Mouse (Mus musculus): Measurements from ENCODE around the gene Zfp316. TPM values are rescaled to one million over a fixed set of nuclear protein-coding genes. Genes with fewer than 3 reads are reported as not detected.

The Zfp316 gene
- polyA plus RNA-seq, 1 experiment from 2014 or later = 0.75 TPM

DNA sequence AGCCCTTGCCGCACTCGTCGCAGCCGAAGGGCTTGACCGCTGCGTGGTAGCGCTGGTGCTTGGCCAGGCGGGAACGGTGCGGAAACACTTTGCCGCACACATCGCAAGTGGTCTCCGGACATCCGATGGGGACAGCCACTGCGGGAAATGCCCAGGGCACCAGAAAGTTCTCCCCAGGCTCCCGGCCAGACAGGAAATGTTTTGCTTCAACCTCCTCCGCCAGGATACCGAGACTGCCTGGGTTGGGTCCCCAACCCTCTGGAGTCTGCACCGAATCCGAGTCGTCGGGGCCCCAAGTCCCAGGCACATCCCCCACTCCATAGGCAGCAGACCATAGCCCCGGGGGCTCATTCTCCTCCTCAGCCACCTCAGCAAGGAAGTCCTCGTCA is 14.7 kb downstream of the Zfp316 start:
- Histone ChIP-seq H3K36me3 (ENCODE audit: control insufficient read depth, insufficient read depth, low read length) (no peaks in the 10 kb centered on the region), H3K4me1 (replicated peaks; ENCODE audit: control insufficient read depth, insufficient read depth, low read length) (peaks cover 5% of the 10 kb centered on the region), H3K9me3 (ENCODE audit: control insufficient read depth, low read length) (no peaks in the 10 kb centered on the region), H3K4me2 (no peak overlapping the region), H3K27me3 (replicated peaks; ENCODE audit: control insufficient read depth, insufficient read depth, low read length) (peaks cover 78% of the 10 kb centered on the region), H3K4me3 (ENCODE audit: low read depth, low read length) (no peak overlapping the region), H3K9ac (ENCODE audit: low read depth, low read length) (no peak overlapping the region), H3K27ac (ENCODE audit: low read depth, low read length) (no peak overlapping the region)
- ATAC-seq (replicated peaks; ENCODE audit: low FRiP score) (no peak), DNase-seq (ENCODE audit: low spot score) (no peak)
- WGBS = 13% methylated on average over 24 of the region's 24 CpGs

DNA sequence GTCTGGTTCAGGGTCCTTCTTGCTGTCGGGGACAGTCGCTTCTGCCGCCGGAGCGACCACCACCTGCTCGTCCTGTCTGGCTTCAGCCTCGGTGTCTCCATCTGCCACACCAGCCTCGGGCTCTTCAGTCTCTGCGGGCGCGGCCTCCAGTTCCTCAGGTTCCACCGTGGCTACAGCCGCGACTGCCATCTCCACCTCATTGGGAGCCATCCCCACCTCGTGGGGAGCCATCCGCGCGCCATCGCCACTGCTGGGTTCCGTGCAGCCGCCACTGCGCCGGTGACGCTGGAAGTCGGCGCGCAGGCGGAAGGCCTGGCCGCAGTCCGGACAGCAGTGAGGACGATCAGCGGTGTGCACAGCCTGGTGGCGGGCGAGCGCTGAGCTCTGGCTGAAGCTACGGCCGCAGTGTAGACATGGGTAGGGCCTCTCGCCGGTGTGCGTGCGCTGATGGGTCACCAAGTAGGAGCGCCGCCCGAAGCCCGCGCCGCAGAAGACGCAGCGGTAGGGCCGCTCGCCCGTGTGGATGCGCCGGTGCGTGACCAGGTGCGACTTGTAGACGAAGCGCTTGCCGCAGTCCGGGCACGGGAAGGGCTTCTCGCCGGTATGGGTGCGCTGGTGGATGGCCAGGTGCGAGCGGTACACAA is 15.2 kb downstream of the Zfp316 start:
- Histone ChIP-seq H3K9ac (ENCODE audit: low read depth, low read length) (no peak overlapping the region), H3K9me3 (ENCODE audit: control insufficient read depth, low read length) (no peaks in the 10 kb centered on the region), H3K4me3 (ENCODE audit: low read depth, low read length) (peak overlapping the region; percentile 41; the same call in 1 of the 2 replicates), H3K27me3 (replicated peaks; ENCODE audit: control insufficient read depth, insufficient read depth, low read length) (peaks cover 78% of the 10 kb centered on the region), H3K4me1 (replicated peaks; ENCODE audit: control insufficient read depth, insufficient read depth, low read length) (peaks cover 5% of the 10 kb centered on the region), H3K27ac (ENCODE audit: low read depth, low read length) (no peak overlapping the region), H3K4me2 (peak overlapping the region; percentile 27; the same call in 1 of the 2 replicates), H3K36me3 (ENCODE audit: control insufficient read depth, insufficient read depth, low read length) (no peaks in the 10 kb centered on the region)
- DNase-seq (ENCODE audit: low spot score) = peak; percentile 52
- 5% methylated on average over 66 of the region's 66 CpGs for WGBS
- no peak for ATAC-seq (replicated peaks; ENCODE audit: low FRiP score)

DNA sequence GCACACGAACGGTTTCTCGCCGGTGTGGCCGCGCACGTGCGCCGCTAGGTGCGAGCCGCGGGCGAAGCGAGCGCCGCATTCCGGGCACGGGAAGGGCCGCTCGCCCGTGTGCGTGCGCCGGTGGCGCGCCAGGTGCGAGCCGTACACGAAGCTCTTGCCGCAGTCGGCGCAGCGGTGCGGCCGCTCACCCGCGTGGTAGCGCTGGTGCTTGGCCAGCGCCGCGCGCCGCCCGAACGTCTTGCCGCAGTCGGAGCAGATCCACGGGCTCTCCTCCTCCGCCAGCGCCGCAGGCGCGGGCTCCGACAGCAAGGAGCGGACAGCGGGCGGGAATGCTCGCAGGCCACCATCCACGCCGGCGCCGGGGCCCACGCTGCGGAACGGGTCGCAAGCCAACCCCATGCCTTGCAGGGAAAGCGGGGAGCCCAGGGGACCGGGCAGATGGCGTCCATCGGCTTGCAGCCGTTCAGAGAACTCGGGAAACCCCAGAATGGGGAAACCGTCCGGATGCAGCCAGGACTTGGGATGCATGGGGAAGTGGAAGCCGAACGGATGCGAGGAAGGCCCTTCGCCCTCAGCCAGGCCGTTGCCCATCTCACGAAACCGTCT is 15.8 kb downstream of the Zfp316 start:
- Histone ChIP-seq H3K27ac (ENCODE audit: low read depth, low read length) (no peak overlapping the region), H3K4me3 (ENCODE audit: low read depth, low read length) (peak overlapping the region; percentile 41), H3K36me3 (ENCODE audit: control insufficient read depth, insufficient read depth, low read length) (no peaks in the 10 kb centered on the region), H3K9me3 (ENCODE audit: control insufficient read depth, low read length) (no peaks in the 10 kb centered on the region), H3K9ac (ENCODE audit: low read depth, low read length) (no peak overlapping the region), H3K4me2 (peak overlapping the region; percentile 63), H3K27me3 (replicated peaks; ENCODE audit: control insufficient read depth, insufficient read depth, low read length) (peaks cover 78% of the 10 kb centered on the region), H3K4me1 (replicated peaks; ENCODE audit: control insufficient read depth, insufficient read depth, low read length) (peaks cover 5% of the 10 kb centered on the region)
- DNase-seq (ENCODE audit: low spot score) = no peak
- 5% methylated on average over 81 of the region's 81 CpGs for WGBS
- ATAC-seq (replicated peaks; ENCODE audit: low FRiP score) = 0 out of 2 replicates have a peak, but pooled peaks have one; percentile 22

DNA sequence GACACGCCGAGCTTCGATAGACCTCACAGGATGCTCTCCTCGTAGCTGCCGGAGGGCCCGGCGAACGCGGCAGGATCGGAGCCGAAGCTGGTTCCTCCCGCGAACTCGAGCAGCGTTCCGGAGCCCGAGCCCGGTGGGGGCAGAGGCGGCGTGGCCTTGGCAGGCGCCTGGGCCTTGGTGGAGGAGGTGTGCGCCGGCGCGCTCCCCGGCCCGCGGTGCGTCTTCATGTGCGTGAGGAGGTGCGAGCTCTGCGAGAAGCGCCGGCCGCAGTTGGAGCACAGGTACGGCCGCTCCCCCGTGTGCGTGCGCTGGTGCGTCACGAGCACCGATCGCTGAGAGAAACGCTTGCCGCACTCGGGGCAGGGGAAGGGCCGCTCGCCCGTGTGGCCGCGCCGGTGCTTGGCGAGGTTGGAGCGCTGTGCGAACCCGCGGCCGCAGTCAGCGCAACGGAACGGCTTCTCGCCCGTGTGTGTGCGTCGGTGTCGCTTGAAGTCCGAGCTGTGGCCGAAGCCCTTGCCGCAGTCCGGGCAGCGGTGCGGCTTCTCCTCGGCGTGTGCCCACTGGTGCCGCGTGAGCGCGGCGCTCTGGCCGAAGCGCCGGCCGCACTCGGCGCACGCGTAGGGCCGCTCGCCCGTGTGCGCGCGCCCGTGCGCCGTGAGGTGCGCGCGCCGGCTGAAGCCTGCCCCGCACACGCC is 16.5 kb downstream of the Zfp316 start:
- H3K9me3 ChIP-seq (ENCODE audit: control insufficient read depth, low read length) = no peaks in the 10 kb centered on the region
- H3K27ac ChIP-seq (ENCODE audit: low read depth, low read length) = no peak overlapping the region
- WGBS = 3% methylated on average over 103 of the region's 103 CpGs
- peaks cover 75% of the 10 kb centered on the region for H3K27me3 ChIP-seq (replicated peaks; ENCODE audit: control insufficient read depth, insufficient read depth, low read length)
- peak overlapping the region; percentile 63 for H3K4me2 ChIP-seq
- no peaks in the 10 kb centered on the region for H3K36me3 ChIP-seq (ENCODE audit: control insufficient read depth, insufficient read depth, low read length)
- H3K4me1 ChIP-seq (replicated peaks; ENCODE audit: control insufficient read depth, insufficient read depth, low read length) = peaks cover 5% of the 10 kb centered on the region
- no peak overlapping the region for H3K9ac ChIP-seq (ENCODE audit: low read depth, low read length)
- ATAC-seq (replicated peaks; ENCODE audit: low FRiP score) (no peak), DNase-seq (ENCODE audit: low spot score) (peak; percentile 56)
- H3K4me3 ChIP-seq (ENCODE audit: low read depth, low read length) = peak overlapping the region; percentile 41

DNA sequence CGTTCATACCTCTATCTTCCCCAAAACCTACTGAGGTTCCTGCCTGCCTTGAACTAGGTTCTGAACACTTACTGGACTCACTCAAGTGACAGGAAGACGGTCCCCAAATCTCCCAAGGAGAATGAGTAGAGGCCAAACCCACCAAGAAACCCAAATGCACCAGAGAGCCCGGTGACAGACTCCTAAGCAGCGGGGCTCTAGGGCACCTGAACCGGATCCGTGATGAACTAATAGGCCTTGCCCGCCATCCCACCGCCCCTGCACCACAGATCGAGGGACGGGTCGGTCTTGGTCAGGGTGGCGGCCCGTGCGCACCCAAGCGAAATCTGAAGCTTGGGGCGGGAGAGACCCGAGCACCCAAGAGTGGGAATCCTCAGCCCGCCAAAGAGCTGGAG is 17.0 kb downstream of the Zfp316 start:
- no peak for DNase-seq (ENCODE audit: low spot score)
- Histone ChIP-seq H3K36me3 (ENCODE audit: control insufficient read depth, insufficient read depth, low read length) (no peaks in the 10 kb centered on the region), H3K27ac (ENCODE audit: low read depth, low read length) (no peak overlapping the region), H3K27me3 (replicated peaks; ENCODE audit: control insufficient read depth, insufficient read depth, low read length) (peaks cover 69% of the 10 kb centered on the region), H3K4me3 (ENCODE audit: low read depth, low read length) (no peak overlapping the region), H3K9me3 (ENCODE audit: control insufficient read depth, low read length) (no peaks in the 10 kb centered on the region), H3K9ac (ENCODE audit: low read depth, low read length) (no peak overlapping the region), H3K4me1 (replicated peaks; ENCODE audit: control insufficient read depth, insufficient read depth, low read length) (peaks cover 5% of the 10 kb centered on the region), H3K4me2 (no peak overlapping the region; the same call in 1 of the 2 replicates)
- WGBS = 9% methylated on average over 18 of the region's 18 CpGs
- ATAC-seq (replicated peaks; ENCODE audit: low FRiP score) = no peak

DNA sequence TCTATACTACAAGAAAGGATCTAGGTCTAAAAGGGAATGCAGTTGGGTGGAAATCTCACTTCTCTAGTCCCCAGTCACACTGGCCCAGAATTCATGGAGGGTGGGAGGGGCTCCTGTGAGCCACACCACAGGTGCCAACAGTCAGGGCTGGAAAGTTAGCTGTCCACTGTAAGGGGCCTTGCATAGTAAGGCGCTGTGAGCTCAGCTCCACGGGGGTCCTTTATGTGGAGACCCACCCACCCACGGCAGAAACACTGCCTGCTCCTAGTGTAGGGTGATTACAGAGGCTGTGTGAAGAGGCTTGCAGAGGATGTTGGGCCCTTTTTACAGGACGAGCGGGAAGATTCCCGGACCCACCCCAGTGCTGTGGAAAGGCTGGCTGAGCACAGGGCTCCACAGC is 17.8 kb downstream of the Zfp316 start:
- Histone ChIP-seq H3K4me1 (replicated peaks; ENCODE audit: control insufficient read depth, insufficient read depth, low read length) (peaks cover 5% of the 10 kb centered on the region), H3K27ac (ENCODE audit: low read depth, low read length) (no peak overlapping the region), H3K9me3 (ENCODE audit: control insufficient read depth, low read length) (no peaks in the 10 kb centered on the region), H3K4me3 (ENCODE audit: low read depth, low read length) (no peak overlapping the region), H3K9ac (ENCODE audit: low read depth, low read length) (no peak overlapping the region), H3K36me3 (ENCODE audit: control insufficient read depth, insufficient read depth, low read length) (no peaks in the 10 kb centered on the region), H3K4me2 (no peak overlapping the region), H3K27me3 (replicated peaks; ENCODE audit: control insufficient read depth, insufficient read depth, low read length) (peaks cover 62% of the 10 kb centered on the region)
- no peak for DNase-seq (ENCODE audit: low spot score)
- WGBS = 42% methylated on average over 6 of the region's 6 CpGs
- no peak for ATAC-seq (replicated peaks; ENCODE audit: low FRiP score)

DNA sequence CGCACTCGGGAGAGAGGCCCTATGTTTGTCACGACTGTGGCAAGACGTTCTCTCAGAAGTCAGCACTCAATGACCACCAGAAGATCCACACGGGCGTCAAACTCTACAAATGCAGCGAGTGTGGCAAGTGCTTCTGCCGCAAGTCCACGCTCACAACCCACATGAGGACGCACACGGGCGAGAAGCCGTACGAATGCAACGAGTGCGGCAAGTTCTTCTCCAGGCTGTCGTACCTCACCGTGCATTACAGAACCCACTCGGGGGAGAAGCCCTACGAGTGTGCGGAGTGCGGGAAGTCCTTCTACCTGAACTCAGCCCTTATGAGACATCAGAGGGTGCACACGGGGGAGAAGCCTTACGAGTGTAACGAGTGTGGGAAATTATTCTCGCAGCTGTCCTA is 24.9 kb downstream of the Zfp316 start:
- H3K4me3 ChIP-seq (ENCODE audit: low read depth, low read length) = no peak overlapping the region
- peaks cover 57% of the 10 kb centered on the region for H3K36me3 ChIP-seq (ENCODE audit: control insufficient read depth, insufficient read depth, low read length)
- ATAC-seq (replicated peaks; ENCODE audit: low FRiP score) (no peak), DNase-seq (ENCODE audit: low spot score) (no peak)
- no peak overlapping the region for H3K9ac ChIP-seq (ENCODE audit: low read depth, low read length)
- H3K4me1 ChIP-seq (replicated peaks; ENCODE audit: control insufficient read depth, insufficient read depth, low read length) = no peaks in the 10 kb centered on the region
- no peak overlapping the region for H3K4me2 ChIP-seq
- no peak overlapping the region for H3K27ac ChIP-seq (ENCODE audit: low read depth, low read length)
- no peaks in the 10 kb centered on the region for H3K27me3 ChIP-seq (replicated peaks; ENCODE audit: control insufficient read depth, insufficient read depth, low read length)
- no peaks in the 10 kb centered on the region for H3K9me3 ChIP-seq (ENCODE audit: control insufficient read depth, low read length)
- WGBS = 95% methylated on average over 26 of the region's 26 CpGs

DNA sequence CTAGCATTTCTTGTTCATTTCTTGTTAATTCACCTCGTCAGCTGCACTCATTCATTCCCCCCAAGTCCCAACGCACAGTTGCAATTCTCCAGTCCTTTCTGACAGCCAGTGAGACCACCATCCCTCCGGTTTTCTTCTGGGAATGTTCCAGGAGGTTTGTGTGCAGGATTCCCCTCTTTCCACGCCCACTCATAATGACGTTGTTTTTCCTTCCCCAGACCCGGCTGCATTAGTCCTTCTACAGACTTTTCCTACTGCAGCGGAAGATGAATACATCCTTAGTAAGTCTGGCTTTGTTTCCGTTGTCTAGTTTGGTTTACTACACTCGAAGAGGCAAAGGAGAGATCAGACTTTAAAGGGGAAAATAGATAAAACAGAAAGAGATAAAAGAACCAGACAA is 33.8 kb downstream of the Zfp316 start:
- Histone ChIP-seq H3K36me3 (ENCODE audit: control insufficient read depth, insufficient read depth, low read length) (peaks cover 14% of the 10 kb centered on the region), H3K4me3 (ENCODE audit: low read depth, low read length) (peak overlapping the region; percentile 86), H3K27me3 (replicated peaks; ENCODE audit: control insufficient read depth, insufficient read depth, low read length) (no peaks in the 10 kb centered on the region), H3K4me1 (replicated peaks; ENCODE audit: control insufficient read depth, insufficient read depth, low read length) (peaks cover 4% of the 10 kb centered on the region), H3K27ac (ENCODE audit: low read depth, low read length) (no peak overlapping the region), H3K4me2 (peak overlapping the region; percentile 96), H3K9me3 (ENCODE audit: control insufficient read depth, low read length) (no peaks in the 10 kb centered on the region), H3K9ac (ENCODE audit: low read depth, low read length) (peak overlapping the region; percentile 90)
- no peak for DNase-seq (ENCODE audit: low spot score)
- ATAC-seq (replicated peaks; ENCODE audit: low FRiP score) = no peak
- 53% methylated on average over 9 of the region's 9 CpGs for WGBS

Measured in liver, embryonic 11.5 days (tissue).